Mouse (Mus musculus) brain, adult 2 months (tissue): Measurements from ENCODE around the gene Ticrr.

Experiments
- DNase-seq: peaks from one replicate; pipeline ENCODE4 v3.0.0; 2011; ENCODE audit warnings: low read depth, low spot score

The Ticrr gene

DNA sequence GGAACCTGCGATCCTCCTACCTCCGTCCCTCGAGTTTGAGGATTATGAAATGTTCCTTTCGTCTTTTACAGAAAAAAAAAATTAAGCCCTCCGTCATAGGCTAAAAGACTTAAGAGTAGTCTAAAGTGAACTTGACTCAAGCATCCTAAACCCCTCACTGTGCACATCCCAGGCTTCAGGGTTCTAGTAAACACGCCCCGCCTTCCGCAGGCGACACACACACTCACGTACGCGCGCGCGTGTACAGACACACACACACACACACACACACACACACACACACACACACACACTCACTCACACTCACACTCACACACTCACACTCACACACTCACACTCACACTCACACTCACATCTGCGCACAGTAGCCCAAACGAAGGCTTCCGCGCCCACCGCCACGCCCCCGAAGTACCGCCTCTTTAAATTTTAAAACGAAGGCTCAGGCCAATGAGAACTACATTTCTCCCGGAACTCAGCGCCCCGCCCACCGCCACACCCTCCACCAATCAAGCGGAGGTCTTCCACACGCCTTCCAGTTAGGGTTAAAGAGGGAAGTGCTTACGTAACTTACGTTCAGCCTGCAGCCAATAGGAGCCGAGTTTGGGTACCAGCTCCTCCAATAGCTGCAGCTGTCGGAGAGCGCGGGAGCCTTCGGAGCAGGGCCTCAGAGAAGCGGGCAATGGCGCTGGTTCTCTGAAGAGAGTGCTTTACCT is at the start of gene Ticrr:
Ticrr (plus strand) TSS at position 619 of the 713 bp plus-strand sequence.
- DNase-seq, result peak; percentile 98

DNA sequence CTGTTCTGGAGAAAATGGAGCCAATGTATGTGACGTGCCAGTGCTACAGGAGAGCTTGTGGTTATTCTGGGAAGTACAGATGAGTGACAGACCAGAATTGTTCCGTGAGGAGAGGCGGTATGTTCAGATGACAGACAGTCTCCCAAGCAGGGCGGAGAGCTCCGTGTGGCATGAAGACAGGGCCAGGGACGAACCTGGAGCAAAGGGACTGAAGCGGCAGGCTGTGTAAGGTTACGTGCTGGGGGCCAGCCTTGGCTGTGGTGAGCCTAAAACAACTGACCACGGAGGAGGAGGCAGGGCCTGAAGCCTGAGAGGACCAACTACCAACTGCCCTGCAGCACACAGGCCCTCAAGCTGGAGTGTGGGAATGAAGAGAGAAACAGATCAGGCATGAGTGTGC is 48.1 kb upstream of the Ticrr start:
- peak; percentile 45 for DNase-seq

DNA sequence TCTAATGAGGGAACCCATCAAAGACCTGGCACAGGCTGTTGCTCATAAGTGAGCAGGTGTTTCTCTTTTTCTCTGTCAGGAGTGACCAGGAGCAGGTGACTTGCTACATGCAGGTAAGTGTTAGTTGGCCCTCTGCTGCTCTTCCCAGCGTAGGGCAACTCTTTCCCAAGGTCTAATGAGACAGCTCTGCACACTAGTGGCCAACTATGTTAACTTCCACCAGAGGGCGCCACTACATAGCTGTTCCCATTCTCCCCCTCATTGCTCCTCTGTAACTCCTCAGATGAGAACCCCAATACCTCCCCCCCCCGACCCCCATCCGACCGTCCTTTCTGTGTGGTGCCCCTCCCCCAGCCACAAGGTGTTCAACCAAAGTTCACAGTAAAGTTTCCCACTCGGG is 47.2 kb upstream of the Ticrr start:
- DNase-seq, result peak; percentile 76

DNA sequence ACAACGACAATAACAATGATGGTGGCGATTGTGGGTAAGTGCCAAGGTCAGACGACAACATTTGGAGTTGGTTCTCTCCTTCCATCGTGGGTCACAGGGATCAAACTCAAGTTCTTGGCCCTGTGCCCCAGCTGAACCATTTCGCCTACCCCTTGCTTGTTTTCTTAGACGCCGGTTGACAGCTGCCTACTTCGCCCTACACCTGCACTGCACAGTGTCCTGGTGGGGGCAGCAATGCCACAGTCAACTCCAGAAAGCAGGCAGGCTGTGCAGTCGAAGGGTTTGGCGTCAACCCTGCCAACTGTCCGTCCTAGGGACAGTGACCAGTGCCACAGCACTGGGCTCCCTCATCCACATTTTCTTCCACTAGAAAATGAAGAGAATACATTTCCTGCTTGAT is 46.7 kb upstream of the Ticrr start:
- DNase-seq, result no peak

GRCm38 (mm10) chr7:79615008-79615407 is 45.0 kb upstream of the Ticrr start:
- DNase-seq, result no peak

GRCm38 (mm10) chr7:79615941-79616340 is 44.1 kb upstream of the Ticrr start:
- DNase-seq, result no peak

GRCm38 (mm10) chr7:79617418-79617817 is 42.6 kb upstream of the Ticrr start, which contains the start of gene Rhcg:
Gene Rhcg, minus strand, starts transcription at chr7:79617657.
- no peak for DNase-seq

- DNase-seq, result peak; percentile 19
Observed at GRCm38 (mm10) chr7:79619493-79619892, 40.5 kb upstream of the Ticrr start.

- DNase-seq, result no peak
Observed at GRCm38 (mm10) chr7:79623086-79623485, 36.9 kb upstream of the Ticrr start.

DNA sequence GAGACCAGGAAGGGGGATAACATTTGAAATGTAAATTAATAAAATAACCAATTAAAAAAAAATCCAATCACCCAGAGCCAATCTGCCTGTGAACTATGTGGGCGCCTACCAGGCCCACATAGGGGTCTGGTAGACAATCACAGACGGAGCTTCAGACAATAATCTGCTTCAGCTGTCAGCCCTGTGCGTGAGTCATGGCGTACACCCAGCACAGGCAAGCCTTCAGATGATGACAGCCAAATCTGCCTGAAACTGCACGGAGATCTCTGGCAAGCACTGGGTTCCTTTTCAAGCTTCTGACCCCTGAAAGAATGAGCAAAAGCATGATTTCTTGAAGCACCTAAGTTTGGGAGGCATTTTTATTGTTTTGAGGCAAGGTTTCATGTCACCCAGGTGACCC is 33.8 kb upstream of the Ticrr start:
- peak; percentile 62 for DNase-seq

DNA sequence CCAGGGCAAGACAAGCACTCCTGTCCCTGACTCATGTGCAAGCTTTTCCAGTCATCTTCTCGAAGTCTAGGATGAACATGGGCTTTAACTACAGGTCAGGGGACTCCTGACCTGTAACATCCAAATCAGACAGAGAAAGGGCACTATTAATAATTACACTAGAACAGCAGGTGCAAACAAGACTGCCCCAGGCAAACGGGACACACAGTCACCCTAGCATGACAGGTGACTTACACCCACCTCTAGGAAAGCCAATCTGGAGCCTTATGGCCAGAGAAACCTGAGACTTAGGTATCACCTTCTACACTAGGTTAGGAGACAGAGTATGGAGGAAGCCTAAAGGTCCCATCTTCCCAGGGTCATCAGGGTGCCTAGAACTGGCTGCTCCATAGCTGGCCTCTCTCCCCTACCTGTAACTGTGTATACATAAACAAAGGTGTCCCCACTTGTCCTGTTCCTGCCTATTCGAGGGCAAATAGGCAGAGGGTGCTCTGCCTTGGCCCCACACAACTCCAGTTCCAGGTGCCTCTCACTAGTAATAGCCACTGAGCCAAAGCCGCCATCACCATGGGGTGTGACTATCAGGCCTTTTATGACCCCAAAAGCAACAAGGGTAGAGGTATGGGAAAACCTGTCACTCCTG is 31.6 kb upstream of the Ticrr start:
- DNase-seq, result no peak

DNA sequence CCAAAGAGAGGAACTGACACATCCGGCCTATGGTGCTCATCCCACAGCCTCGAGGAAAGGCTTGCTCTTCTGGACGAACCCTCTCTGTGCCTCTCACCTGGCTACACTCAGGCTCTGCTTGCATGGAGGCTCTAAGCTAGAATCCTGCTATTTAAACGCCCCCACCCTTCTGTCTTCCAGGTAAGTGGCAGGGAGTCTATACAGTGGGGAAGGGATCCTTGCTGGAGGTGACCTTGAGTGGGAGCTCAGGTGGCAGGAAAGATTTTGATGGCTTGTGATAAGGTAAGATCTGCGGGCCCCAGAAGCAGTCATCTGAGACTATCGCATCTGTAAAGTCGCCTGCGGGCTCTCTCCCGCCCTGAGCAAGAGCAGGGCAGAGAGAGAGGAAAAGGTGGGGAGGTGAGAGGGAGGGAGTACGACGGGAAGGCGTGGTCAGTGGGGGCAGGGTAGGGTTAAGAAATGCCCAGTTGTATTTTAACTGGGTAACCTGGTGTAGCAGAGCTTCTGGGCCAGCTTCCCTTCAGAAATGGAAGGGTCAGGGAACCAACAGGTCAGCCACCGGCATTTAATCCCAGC is 28.1 kb upstream of the Ticrr start:
- no peak for DNase-seq

DNA sequence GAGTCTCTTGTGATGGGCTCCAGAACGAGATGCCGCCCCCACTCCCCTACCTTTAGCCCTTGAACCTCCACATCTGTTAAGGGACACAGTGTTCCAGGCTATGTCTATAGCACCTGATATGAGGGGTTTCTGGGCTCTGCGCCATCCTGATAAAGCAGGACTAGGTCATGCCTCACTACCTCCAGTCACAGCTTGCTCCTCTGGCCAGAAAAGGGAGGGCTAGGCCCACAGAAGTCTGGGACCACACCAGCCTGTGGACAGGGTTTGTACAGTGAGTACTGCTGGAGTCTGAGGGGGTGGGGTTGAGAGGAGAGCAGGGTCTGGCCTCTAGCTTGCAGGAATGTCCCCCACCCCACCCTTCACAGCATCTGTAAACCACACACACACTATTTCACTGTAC is 12.8 kb upstream of the Ticrr start:
- no peak for DNase-seq

DNA sequence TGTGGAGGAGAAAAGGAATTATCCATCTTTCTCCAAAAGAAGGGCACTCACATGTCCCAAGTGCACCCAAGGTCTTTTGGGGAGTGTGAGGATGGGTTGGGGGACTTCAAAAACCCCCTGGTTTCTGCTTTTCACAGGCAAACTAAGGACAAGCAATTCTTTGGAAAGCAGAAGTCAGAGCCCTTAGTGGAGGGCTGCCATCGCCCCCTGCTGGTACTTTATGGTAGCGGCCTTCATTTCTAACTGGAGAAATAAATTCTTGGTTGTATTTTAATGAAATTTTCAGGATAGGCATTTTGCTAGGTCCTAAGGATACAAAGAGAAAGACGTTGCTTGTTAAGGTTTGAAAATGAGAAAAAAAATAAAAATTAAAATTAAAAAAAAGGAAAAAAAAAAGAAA is 11.0 kb upstream of the Ticrr start:
- peak; percentile 59 for DNase-seq

- no peak for DNase-seq
Observed at GRCm38 (mm10) chr7:79654185-79654584, 5.8 kb upstream of the Ticrr start.

DNA sequence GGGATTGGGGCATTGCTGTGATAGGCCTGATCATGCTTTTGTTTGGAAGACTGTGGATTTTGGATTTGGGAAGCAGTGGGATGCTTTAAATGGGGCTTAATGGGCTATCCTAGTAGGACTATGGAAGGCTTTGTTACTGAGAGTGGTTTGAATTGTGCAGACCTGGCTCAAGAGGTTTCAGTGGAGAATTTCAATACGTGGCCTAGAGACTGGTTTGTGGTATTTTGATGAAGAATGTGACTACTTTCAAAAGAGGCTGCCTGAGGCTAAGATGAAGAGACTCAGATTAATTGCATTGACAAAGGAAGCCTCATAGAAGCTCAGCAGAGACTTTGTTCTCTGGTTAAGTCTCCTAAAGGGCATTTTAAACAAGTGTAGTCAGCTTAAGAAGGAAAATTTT is 5.4 kb upstream of the Ticrr start:
- DNase-seq, result no peak

DNA sequence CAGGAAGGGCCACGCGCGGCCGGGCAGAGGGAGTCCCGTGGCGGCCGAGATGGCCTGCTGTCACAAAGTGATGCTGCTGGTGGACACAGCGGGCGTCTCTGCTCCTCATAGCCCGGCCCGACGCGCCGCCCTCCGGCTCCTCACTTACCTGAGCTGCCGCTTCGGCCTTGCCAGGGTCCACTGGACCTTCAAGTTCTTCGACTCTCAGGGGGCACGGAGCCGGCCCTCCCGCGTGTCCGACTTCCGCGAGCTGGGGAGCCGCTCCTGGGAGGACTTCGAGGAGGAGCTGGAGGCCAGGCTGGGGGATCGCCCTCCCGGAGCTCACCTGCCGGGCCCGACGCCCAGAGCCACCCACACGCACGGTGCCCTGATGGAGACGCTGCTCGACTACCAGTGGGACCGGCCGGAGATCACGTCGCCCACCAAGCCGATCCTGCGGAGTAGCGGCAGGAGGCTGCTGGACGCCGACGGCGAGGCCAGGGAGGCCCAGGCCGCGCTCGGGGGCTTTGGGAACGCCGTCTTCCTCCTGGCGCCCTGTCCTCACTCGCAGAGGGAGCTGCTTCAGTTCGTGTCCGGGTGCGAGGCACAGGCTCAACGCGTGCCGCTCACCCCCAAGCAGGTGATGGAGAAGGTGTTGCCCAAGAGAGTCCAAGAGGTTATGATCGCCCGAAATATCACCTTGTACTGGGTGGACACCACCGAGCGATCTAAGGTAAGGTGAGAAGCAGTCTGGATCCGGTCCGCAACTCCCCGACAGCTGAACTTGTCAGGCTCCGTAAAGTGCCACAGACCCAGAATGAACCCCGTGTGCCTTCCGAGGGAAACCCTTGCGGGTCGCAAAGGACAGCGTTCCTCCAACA is 525 bp downstream of the Ticrr start:
- no peak for DNase-seq

GRCm38 (mm10) chr7:79661253-79661890 is 1.4 kb downstream of the Ticrr start:
- DNase-seq, result no peak

DNA sequence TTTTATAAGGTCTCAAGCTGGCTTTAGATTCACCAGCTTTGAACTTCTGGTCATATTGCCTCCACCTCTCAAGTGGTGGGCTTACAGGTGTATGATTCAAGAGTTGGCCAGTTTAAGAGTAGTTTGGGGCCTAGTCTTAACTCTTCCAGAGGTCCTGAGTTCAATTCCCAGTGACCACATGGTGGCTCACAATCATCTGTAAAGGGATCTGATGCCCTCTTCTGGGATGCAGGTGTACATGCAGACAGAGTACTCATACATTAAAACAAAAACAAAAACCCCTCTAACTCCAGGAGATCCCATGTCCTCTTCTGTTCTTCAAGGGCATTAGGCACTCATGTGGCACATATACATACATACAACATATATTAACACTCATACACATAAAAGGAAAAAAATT is 6.7 kb downstream of the Ticrr start:
- DNase-seq, result no peak

DNA sequence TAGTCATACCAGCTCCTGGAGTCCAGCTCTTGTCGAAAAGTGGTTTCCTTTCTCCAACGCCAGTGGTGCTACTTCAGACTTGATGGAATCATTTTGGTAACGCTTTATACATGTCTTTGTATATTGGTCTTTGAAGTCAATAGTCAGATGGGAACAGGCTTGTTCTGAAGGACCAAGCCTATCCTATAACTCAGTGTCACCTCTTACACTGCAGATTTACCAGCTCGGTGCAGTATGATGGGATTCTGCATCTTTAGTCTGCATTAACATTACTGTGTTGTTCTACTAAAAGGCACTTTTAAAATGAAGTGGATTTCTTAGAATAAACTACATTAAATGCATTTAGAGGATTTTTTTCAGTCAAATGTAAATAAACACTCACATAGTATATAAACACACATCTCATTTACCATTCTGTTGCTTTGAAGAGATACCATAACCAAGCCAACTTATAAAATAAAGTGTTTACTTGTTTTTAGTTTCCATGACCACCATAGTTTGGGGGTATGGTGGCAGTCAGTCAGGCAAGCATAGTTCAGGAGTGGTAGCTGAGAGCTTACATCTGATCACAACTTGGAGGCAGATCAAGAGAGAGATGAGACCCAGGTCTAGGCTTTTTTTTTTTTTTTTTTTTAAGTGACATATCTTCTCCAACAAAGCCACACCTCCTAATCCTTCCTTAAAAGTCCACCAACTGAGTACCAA is 11.1 kb downstream of the Ticrr start:
- DNase-seq, result no peak

- DNase-seq, result no peak
Observed at GRCm38 (mm10) chr7:79679186-79679585, 19.2 kb downstream of the Ticrr start.
